Mouse (Mus musculus): ENCODE data around the gene Gripap1. TPM values are rescaled to one million over a fixed set of nuclear protein-coding genes. Genes with fewer than 3 reads are reported as not detected.
A peak's percentile ranks its signal among the peaks of the same experiment; 100 is the strongest.
"Not testable (repeated sequence)": the region's sequence is repeated elsewhere in the genome, so short reads cannot be mapped to it uniquely, and the experiment has no call there.

Gene Gripap1
- polyA plus RNA-seq, 2 experiments: 17.7 to 31.3 TPM

DNA sequence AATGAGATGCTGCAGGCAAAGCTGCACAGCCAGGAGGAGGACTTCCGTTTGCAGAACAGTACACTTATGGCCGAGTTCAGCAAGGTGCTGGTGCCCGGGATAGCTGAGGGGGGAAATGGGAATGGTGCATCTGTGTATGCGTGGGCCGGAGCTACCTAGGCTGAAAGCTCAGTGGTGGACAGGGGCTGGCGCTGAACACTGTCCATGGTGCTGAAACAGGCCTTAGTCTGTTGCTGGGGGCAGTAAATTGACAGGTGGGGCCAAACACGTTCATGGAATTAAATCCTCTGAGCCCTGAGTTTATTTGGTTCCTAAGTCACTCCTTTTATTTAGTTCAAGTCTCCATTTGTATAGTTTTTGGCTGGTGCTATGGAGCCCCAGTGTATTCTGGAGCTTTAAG, 5.5 kb downstream of the Gripap1 start:
- no peaks in the 10 kb centered on the region for H3K9me3 ChIP-seq (ENCODE audit: control insufficient read depth, low read length)

GRCm38 (mm10) chrX:7797327-7797726, 7.8 kb downstream of the Gripap1 start:
- Histone ChIP-seq H3K9me3 (ENCODE audit: control insufficient read depth, low read length) (no peaks in the 10 kb centered on the region), H3K4me3 (ENCODE audit: insufficient read depth in 1 of 2, low read depth in 2 of 2, low read length in 2 of 2) (no peak overlapping the region), H3K27ac (no peak overlapping the region), H3K4me2 (ENCODE audit: low read depth) (no peak overlapping the region), H3K27me3 (ENCODE audit: control insufficient read depth, insufficient read depth, low read length) (no peaks in the 10 kb centered on the region), H3K36me3 (replicated peaks; ENCODE audit: control insufficient read depth, insufficient read depth, low read depth) (peaks cover 13% of the 10 kb centered on the region), H3K4me1 (replicated peaks; ENCODE audit: control insufficient read depth in 2 of 2, insufficient read depth in 2 of 2, low read length in 1 of 2) (peaks cover 0 to 4% of the 10 kb centered on the region in 2 experiments; a peak in 2 of 4 replicates), H3K9ac (replicated peaks) (no peak overlapping the region)
- peak; percentile 65 for ATAC-seq (ENCODE audit: insufficient read depth)
- TF ChIP-seq CTCF (IDR thresholded peaks at IDR 0.05; ENCODE audit: low read depth) (peak; percentile 36), EP300 (IDR thresholded peaks at IDR 0.05; ENCODE audit: low read depth) (no peak)
- WGBS (ENCODE audit: insufficient replicate concordance): 49% methylated on average over 3 of the region's 3 CpGs
- no peak for DNase-seq (ENCODE audit: low read depth in 3 of 3, low spot score in 3 of 3)

More for the DNA sequence above, 5.5 kb downstream of the Gripap1 start:
- 49% methylated on average over 7 of the region's 7 CpGs for whole genome bisulfite sequencing (ENCODE audit: insufficient replicate concordance)
- DNase-seq (ENCODE audit: low read depth in 3 of 3, low spot score in 3 of 3): no peak
- no peak overlapping the region for H3K4me3 ChIP-seq (ENCODE audit: insufficient read depth in 1 of 2, low read depth in 2 of 2, low read length in 2 of 2)
- H3K36me3 ChIP-seq (replicated peaks; ENCODE audit: control insufficient read depth, insufficient read depth, low read depth): peaks cover 5% of the 10 kb centered on the region; the same call in 1 of the 2 replicates
- ATAC-seq (ENCODE audit: insufficient read depth): no peak
- H3K9ac ChIP-seq (replicated peaks): no peak overlapping the region
- no peaks in the 10 kb centered on the region for H3K27me3 ChIP-seq (ENCODE audit: control insufficient read depth, insufficient read depth, low read length)
- no peak overlapping the region for H3K27ac ChIP-seq
- no peak overlapping the region for H3K4me2 ChIP-seq (ENCODE audit: low read depth)
- TF ChIP-seq CTCF (IDR thresholded peaks at IDR 0.05; ENCODE audit: low read depth) (no peak), EP300 (IDR thresholded peaks at IDR 0.05; ENCODE audit: low read depth) (no peak)
- H3K4me1 ChIP-seq (replicated peaks; ENCODE audit: control insufficient read depth in 2 of 2, insufficient read depth in 2 of 2, low read length in 1 of 2): peaks cover 0 to 4% of the 10 kb centered on the region in 2 experiments; a peak in 2 of 4 replicates

GRCm38 (mm10) chrX:7802157-7802556, 12.6 kb downstream of the Gripap1 start:
- H3K9me3 ChIP-seq (ENCODE audit: control insufficient read depth, low read length); H3K27me3 ChIP-seq (ENCODE audit: control insufficient read depth, insufficient read depth, low read length); ATAC-seq (ENCODE audit: insufficient read depth); H3K9ac ChIP-seq (replicated peaks); H3K4me1 ChIP-seq (replicated peaks; ENCODE audit: control insufficient read depth in 2 of 2, insufficient read depth in 2 of 2, low read length in 1 of 2); H3K4me2 ChIP-seq (ENCODE audit: low read depth); H3K4me3 ChIP-seq (ENCODE audit: insufficient read depth in 1 of 2, low read depth in 2 of 2, low read length in 2 of 2); H3K27ac ChIP-seq; DNase-seq (ENCODE audit: low read depth in 3 of 3, low spot score in 3 of 3): not testable (repeated sequence)
- peaks cover 19% of the 10 kb centered on the region for H3K36me3 ChIP-seq (replicated peaks; ENCODE audit: control insufficient read depth, insufficient read depth, low read depth)
- whole genome bisulfite sequencing (ENCODE audit: insufficient replicate concordance): 69% methylated on average over 2 of the region's 2 CpGs

GRCm38 (mm10) chrX:7815016-7815415, 25.5 kb downstream of the Gripap1 start:
- not testable (repeated sequence) for H3K27ac ChIP-seq; H3K4me1 ChIP-seq (replicated peaks; ENCODE audit: control insufficient read depth in 2 of 2, insufficient read depth in 2 of 2, low read length in 1 of 2); DNase-seq (ENCODE audit: low read depth in 3 of 3, low spot score in 3 of 3); H3K27me3 ChIP-seq (ENCODE audit: control insufficient read depth, insufficient read depth, low read length); H3K9ac ChIP-seq (replicated peaks); H3K4me2 ChIP-seq (ENCODE audit: low read depth); ATAC-seq (ENCODE audit: insufficient read depth); H3K4me3 ChIP-seq (ENCODE audit: insufficient read depth in 1 of 2, low read depth in 2 of 2, low read length in 2 of 2); H3K36me3 ChIP-seq (replicated peaks; ENCODE audit: control insufficient read depth, insufficient read depth, low read depth); H3K9me3 ChIP-seq (ENCODE audit: control insufficient read depth, low read length)
- WGBS (ENCODE audit: insufficient replicate concordance): 39% methylated on average over 8 of the region's 8 CpGs
- TF ChIP-seq CTCF (IDR thresholded peaks at IDR 0.05; ENCODE audit: low read depth): peak; percentile 74

DNA sequence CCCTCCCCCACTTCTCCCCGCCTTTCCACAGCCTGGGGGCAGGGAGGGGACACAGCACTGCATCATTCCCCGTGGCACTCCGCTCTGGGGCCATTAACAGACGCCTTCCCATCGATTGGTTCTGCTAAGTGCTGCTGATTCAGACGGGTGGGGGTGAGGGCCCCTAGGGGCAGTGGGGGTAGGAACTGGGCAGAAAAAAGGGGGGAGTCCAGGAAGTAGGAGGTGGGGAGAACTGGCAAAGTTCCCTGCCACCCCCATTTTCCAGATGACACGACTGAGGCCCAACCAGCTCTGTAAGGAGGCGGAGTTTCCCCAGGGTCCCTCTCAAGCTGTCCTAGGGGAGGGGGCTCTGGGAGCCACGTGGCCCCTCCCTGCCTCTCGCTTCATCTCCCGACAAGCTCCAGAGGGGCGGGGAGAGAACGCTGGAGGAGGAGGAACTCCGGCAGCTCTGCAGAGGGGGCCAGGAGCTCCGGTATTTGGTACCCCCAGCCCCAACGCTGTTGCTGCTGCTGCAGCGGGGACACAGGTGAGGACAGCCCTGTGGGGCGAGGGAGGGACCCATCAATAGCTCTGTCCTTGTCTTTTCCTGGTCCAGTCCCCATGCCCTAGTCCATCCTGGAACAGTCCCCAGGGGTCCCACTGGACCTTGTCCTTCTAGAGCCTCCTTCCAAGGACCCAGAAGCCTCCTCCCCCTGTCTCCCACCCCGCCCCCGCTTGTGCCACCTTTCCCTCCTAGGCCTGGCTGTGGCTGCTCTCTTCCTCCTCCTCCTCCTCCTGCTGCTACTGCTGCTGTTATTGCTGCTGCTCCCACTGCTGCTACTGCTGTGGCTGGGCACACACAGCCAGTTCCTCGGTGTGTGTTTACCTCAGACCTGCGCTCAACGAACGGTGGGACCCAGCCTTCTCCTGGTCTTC, 32.6 kb downstream of the Gripap1 start, which contains the start of gene Kcnd1:
TSS of gene Kcnd1 (plus strand) at position 425 of the 915 bp plus-strand sequence.
- Histone ChIP-seq H3K9ac (replicated peaks) (no peak within 1 kb of the TSS), H3K9me3 (ENCODE audit: control insufficient read depth, low read length) (no peaks in the 10 kb centered on the region), H3K4me3 (ENCODE audit: insufficient read depth in 1 of 2, low read depth in 2 of 2, low read length in 2 of 2) (no peak within 1 kb of the TSS; a peak in 1 of 4 replicates), H3K4me1 (replicated peaks; ENCODE audit: control insufficient read depth in 2 of 2, insufficient read depth in 2 of 2, low read length in 1 of 2) (no peaks in the 10 kb centered on the region), H3K4me2 (ENCODE audit: low read depth) (peak within 1 kb of the TSS; percentile 34), H3K27ac (no peak within 1 kb of the TSS), H3K27me3 (ENCODE audit: control insufficient read depth, insufficient read depth, low read length) (no peaks in the 10 kb centered on the region), H3K36me3 (replicated peaks; ENCODE audit: control insufficient read depth, insufficient read depth, low read depth) (no peaks in the 10 kb centered on the region; the same call in 1 of the 2 replicates)
- no peak for DNase-seq (ENCODE audit: low read depth in 3 of 3, low spot score in 3 of 3)
- no peak for ATAC-seq (ENCODE audit: insufficient read depth)
- TF ChIP-seq CTCF (IDR thresholded peaks at IDR 0.05; ENCODE audit: low read depth): no peak
- 12% methylated on average over 18 of the region's 24 CpGs for WGBS (ENCODE audit: insufficient replicate concordance)

All from liver, embryonic 14.5 days (tissue).